Mouse (Mus musculus): ENCODE results near the gene Rdh7. TPM values are rescaled to one million over a fixed set of nuclear protein-coding genes. Genes with fewer than 3 reads are reported as not detected.
"Not testable (repeated sequence)": the region's sequence is repeated elsewhere in the genome, so short reads cannot be mapped to it uniquely, and the experiment has no call there.

The Rdh7 gene
- polyA plus RNA-seq, 1 experiment from 2014 or later, result 1.1 TPM

GRCm38 (mm10) chr10:127837793-127838192 is 50.8 kb downstream of the Rdh7 start:
- not testable (repeated sequence) for H3K9me3 ChIP-seq (ENCODE audit: control insufficient read depth, low read length); H3K27ac ChIP-seq (ENCODE audit: low read length); H3K36me3 ChIP-seq (ENCODE audit: control insufficient read depth, insufficient read depth, low read length); H3K4me2 ChIP-seq (ENCODE audit: low read depth, low read length); H3K27me3 ChIP-seq (replicated peaks; ENCODE audit: control insufficient read depth, insufficient read depth, low read length); ATAC-seq; H3K9ac ChIP-seq (ENCODE audit: low read depth, low read length); H3K4me1 ChIP-seq (ENCODE audit: control insufficient read depth, insufficient read depth, low read length); H3K4me3 ChIP-seq (ENCODE audit: low read length)
- 96% methylated on average over 5 of the region's 5 CpGs for WGBS

GRCm38 (mm10) chr10:127835292-127835691 is 53.3 kb downstream of the Rdh7 start:
- WGBS, result 64% methylated on average over 5 of the region's 5 CpGs
- Histone ChIP-seq H3K27me3 (replicated peaks; ENCODE audit: control insufficient read depth, insufficient read depth, low read length) (no peaks in the 10 kb centered on the region), H3K4me3 (ENCODE audit: low read length) (no peak overlapping the region), H3K4me2 (ENCODE audit: low read depth, low read length) (no peak overlapping the region), H3K9me3 (ENCODE audit: control insufficient read depth, low read length) (no peaks in the 10 kb centered on the region), H3K27ac (ENCODE audit: low read length) (no peak overlapping the region), H3K9ac (ENCODE audit: low read depth, low read length) (no peak overlapping the region), H3K36me3 (ENCODE audit: control insufficient read depth, insufficient read depth, low read length) (no peaks in the 10 kb centered on the region), H3K4me1 (ENCODE audit: control insufficient read depth, insufficient read depth, low read length) (no peaks in the 10 kb centered on the region)
- no peak for ATAC-seq

GRCm38 (mm10) chr10:127834186-127834585 is 54.4 kb downstream of the Rdh7 start:
- H3K36me3 ChIP-seq (ENCODE audit: control insufficient read depth, insufficient read depth, low read length); H3K4me2 ChIP-seq (ENCODE audit: low read depth, low read length); H3K4me1 ChIP-seq (ENCODE audit: control insufficient read depth, insufficient read depth, low read length); H3K27ac ChIP-seq (ENCODE audit: low read length); H3K4me3 ChIP-seq (ENCODE audit: low read length); ATAC-seq; H3K9me3 ChIP-seq (ENCODE audit: control insufficient read depth, low read length); H3K27me3 ChIP-seq (replicated peaks; ENCODE audit: control insufficient read depth, insufficient read depth, low read length); H3K9ac ChIP-seq (ENCODE audit: low read depth, low read length): not testable (repeated sequence)
- WGBS, result 91% methylated on average over 1 of the region's 1 CpGs

Other genes with a start within 250 kb of the Rdh7 start
- gene Stat6, start 245.8 kb downstream of the Rdh7 start, polyA plus RNA-seq (2015; fragmentation: Nextera tagmentation; extraction: Ambion mirVana), result 46.8 and 49.3 TPM in 2 replicates
- 4.8 and 5.9 TPM in 2 replicates for gene Nemp1, start 221.9 kb downstream of the Rdh7 start, polyA plus RNA-seq (2015; fragmentation: Nextera tagmentation; extraction: Ambion mirVana)
- gene Nab2, start 220.2 kb downstream of the Rdh7 start, polyA plus RNA-seq (2015; fragmentation: Nextera tagmentation; extraction: Ambion mirVana), result 7.5 and 8.4 TPM in 2 replicates
- gene Myo1a, start 183.6 kb downstream of the Rdh7 start, polyA plus RNA-seq (2015; fragmentation: Nextera tagmentation; extraction: Ambion mirVana), result 53.8 and 61.2 TPM in 2 replicates
- 1.3 and 2.2 TPM in 2 replicates for gene Tac2, start 164.3 kb downstream of the Rdh7 start, polyA plus RNA-seq (2015; fragmentation: Nextera tagmentation; extraction: Ambion mirVana)
- 1.6 TPM in 2 replicates for gene Zbtb39, start 149.3 kb downstream of the Rdh7 start, polyA plus RNA-seq (2015; fragmentation: Nextera tagmentation; extraction: Ambion mirVana)
- gene Gpr182, start 137.1 kb downstream of the Rdh7 start, polyA plus RNA-seq (2015; fragmentation: Nextera tagmentation; extraction: Ambion mirVana), result 2.1 and 2.2 TPM in 2 replicates
- gene Rdh1, start 129.1 kb downstream of the Rdh7 start, polyA plus RNA-seq (2015; fragmentation: Nextera tagmentation; extraction: Ambion mirVana), result 0.05 TPM in 2 replicates
- gene Rdh16f1, start 129.0 kb downstream of the Rdh7 start, polyA plus RNA-seq (2015; fragmentation: Nextera tagmentation; extraction: Ambion mirVana), result 0.17 TPM in 1 of 2 replicates, not detected in the other
- 0.26 TPM in 1 of 2 replicates, not detected in the other for gene Rdh9, start 112.4 kb downstream of the Rdh7 start, polyA plus RNA-seq (2015; fragmentation: Nextera tagmentation; extraction: Ambion mirVana)
- 0.05 TPM in 1 of 2 replicates, not detected in the other for gene Rdh16, start 87.7 kb downstream of the Rdh7 start, polyA plus RNA-seq (2015; fragmentation: Nextera tagmentation; extraction: Ambion mirVana)
- gene Rdh19, start 38.9 kb downstream of the Rdh7 start, polyA plus RNA-seq (2015; fragmentation: Nextera tagmentation; extraction: Ambion mirVana), result not detected in 2 replicates
- 0.27 and 0.49 TPM in 2 replicates for gene Rdh16f2, start 22.3 kb downstream of the Rdh7 start, polyA plus RNA-seq (2015; fragmentation: Nextera tagmentation; extraction: Ambion mirVana)
- 0.17 and 0.33 TPM in 2 replicates for gene Sdr9c7, start 9.7 kb upstream of the Rdh7 start, polyA plus RNA-seq (2015; fragmentation: Nextera tagmentation; extraction: Ambion mirVana)
- gene Hsd17b6, start 118.8 kb upstream of the Rdh7 start, polyA plus RNA-seq (2015; fragmentation: Nextera tagmentation; extraction: Ambion mirVana), result 0.22 and 0.76 TPM in 2 replicates
- gene Prim1, start 126.4 kb upstream of the Rdh7 start, polyA plus RNA-seq (2015; fragmentation: Nextera tagmentation; extraction: Ambion mirVana), result 56.3 and 66.1 TPM in 2 replicates
- gene Naca, start 146.8 kb upstream of the Rdh7 start, polyA plus RNA-seq (2015; fragmentation: Nextera tagmentation; extraction: Ambion mirVana), result 686 and 732 TPM in 2 replicates
- 371 and 401 TPM in 2 replicates for gene Ptges3, start 170.1 kb upstream of the Rdh7 start, polyA plus RNA-seq (2015; fragmentation: Nextera tagmentation; extraction: Ambion mirVana)
- 3,551 and 3,599 TPM in 2 replicates for gene Atp5b, start 194.5 kb upstream of the Rdh7 start, polyA plus RNA-seq (2015; fragmentation: Nextera tagmentation; extraction: Ambion mirVana)
- 9.6 and 10.1 TPM in 2 replicates for gene Baz2a, start 202.8 kb upstream of the Rdh7 start, polyA plus RNA-seq (2015; fragmentation: Nextera tagmentation; extraction: Ambion mirVana)